Mouse (Mus musculus) R1 (cell line): Measurements from ENCODE around the gene Hnrnpab.

Experiments used
- DNase-seq: peaks from one replicate; pipeline ENCODE4 v3.0.0-alpha.2; 2018; ENCODE audit warnings: low read depth, low spot score

The Hnrnpab gene

DNA sequence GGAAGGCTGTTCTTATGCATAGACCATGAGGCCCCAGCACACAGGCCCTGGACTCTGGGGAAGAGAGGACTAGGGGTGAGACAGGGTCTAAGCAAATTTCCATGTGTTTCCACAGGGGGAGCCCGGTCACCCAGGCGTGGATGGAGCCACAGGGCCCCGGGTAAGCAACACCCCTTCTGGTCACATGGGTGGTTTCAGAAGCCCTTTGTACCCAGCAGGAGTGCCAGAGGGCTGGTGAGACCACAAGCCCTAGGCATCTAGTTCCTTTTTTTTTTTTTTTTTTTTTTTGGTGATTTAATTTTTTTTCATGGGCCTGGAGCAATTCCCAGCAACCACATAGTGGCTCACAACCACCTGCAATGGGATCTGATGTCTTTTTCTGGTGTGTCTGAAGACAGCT, 41.6 kb downstream of the Hnrnpab start:
- DNase-seq: peak; percentile 46

GRCm38 (mm10) chr11:51563276-51563675, 43.4 kb downstream of the Hnrnpab start:
- DNase-seq: no peak

DNA sequence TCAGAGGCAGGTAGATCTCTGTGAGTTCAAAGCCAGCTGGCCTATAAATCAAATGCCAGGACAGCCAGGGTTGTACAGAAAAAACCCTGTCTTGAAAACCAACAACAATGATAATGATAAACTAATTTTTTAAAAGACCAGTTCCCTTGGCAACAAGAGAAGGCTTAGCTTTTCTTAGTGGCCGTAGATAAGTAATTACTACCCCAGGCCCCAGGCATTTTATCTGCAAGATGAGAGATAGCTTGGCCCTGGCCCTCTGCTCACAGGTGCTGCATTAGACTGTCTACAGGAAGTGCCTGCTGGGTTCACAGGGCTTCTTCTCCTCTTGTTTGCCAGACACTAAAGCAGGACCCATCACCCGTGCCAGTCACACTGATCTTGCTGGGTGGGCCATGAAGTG, 51.6 kb downstream of the Hnrnpab start:
- no peak for DNase-seq

DNA sequence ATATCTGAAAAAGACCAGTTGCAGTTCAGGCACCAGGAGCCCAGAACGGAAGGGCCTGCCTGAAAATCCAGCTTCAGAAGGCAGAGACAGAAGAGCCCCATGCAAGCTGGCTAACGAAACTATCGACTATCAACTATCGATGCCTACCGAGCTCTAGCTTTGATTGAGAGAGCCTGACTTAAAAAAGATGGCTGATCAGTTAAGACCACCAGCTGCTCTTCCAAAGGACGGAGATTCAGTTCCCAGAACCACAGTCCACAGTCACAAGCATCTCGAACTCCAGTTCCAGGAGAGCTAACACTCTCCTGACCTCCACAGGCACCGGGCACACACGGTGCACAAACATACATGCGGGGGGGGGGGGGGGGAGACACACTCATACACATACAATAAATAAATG, 52.1 kb downstream of the Hnrnpab start:
- peak; percentile 44 for DNase-seq

- no peak for DNase-seq
Observed at GRCm38 (mm10) chr11:51552091-51552490, 54.6 kb downstream of the Hnrnpab start.

DNA sequence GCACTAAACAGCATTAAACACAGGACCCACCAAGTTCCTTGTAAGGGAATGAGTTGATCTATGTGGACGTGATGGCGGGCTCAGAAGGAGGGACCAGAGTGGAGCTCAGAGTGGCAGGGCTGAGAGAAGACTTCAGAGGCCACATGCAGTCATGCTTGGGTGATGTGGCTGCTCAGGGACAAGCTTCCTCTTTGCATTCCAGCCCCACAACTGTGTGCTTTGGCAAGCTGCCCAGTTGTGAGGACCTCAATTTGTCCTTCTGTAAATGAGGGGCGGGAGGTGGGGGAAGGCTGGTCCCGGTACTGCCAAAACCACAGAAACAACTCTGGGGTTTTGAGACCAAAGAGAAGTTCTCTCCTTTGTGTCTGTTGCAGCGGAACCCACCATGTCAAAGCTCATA, 55.4 kb downstream of the Hnrnpab start:
- no peak for DNase-seq
